Mouse (Mus musculus) cerebellum, adult 11 months (tissue): ENCODE measurements around the gene Crip1.

Experiments
- DNase-seq: peaks from one replicate; pipeline ENCODE4 v3.0.0; 2022

Gene Crip1

GRCm38 (mm10) chr12:113132567-113132966 lies 13.5 kb upstream of the Crip1 start:
- no peak for DNase-seq

GRCm38 (mm10) chr12:113133260-113133659 lies 12.9 kb upstream of the Crip1 start:
- no peak for DNase-seq

- no peak for DNase-seq
These were observed 12.2 kb upstream of the Crip1 start for GRCm38 (mm10) chr12:113133861-113134403.

- no peak for DNase-seq
These were observed 11.6 kb upstream of the Crip1 start for GRCm38 (mm10) chr12:113134502-113134901.

- no peak for DNase-seq
These were observed 10.7 kb upstream of the Crip1 start for GRCm38 (mm10) chr12:113135401-113135800.

GRCm38 (mm10) chr12:113136492-113137020 lies 9.6 kb upstream of the Crip1 start:
- no peak for DNase-seq

- DNase-seq, result no peak
These were observed 8.6 kb upstream of the Crip1 start for GRCm38 (mm10) chr12:113137260-113138213.

GRCm38 (mm10) chr12:113138291-113138690 lies 7.8 kb upstream of the Crip1 start:
- no peak for DNase-seq

- no peak for DNase-seq
These were observed 6.9 kb upstream of the Crip1 start for GRCm38 (mm10) chr12:113138901-113139864.

GRCm38 (mm10) chr12:113139908-113140615 lies 6.1 kb upstream of the Crip1 start, which contains the start of gene Crip2:
Gene Crip2, plus strand, starts transcription at chr12:113140236.
- DNase-seq, result peak; percentile 43

GRCm38 (mm10) chr12:113140616-113141411 lies 5.3 kb upstream of the Crip1 start:
- no peak for DNase-seq

GRCm38 (mm10) chr12:113141531-113141973 lies 4.6 kb upstream of the Crip1 start:
- no peak for DNase-seq

- no peak for DNase-seq
These were observed 3.8 kb upstream of the Crip1 start for GRCm38 (mm10) chr12:113142021-113142975.

GRCm38 (mm10) chr12:113143164-113143563 lies 3.0 kb upstream of the Crip1 start:
- no peak for DNase-seq

- DNase-seq, result no peak
These were observed 1.9 kb upstream of the Crip1 start for GRCm38 (mm10) chr12:113144001-113144756.

- no peak for DNase-seq
These were observed 1.2 kb upstream of the Crip1 start for GRCm38 (mm10) chr12:113144886-113145285.

- DNase-seq, result no peak
These were observed 525 bp upstream of the Crip1 start for GRCm38 (mm10) chr12:113145591-113145990.

- peak; percentile 69 for DNase-seq
These were observed 1.4 kb downstream of the Crip1 start for GRCm38 (mm10) chr12:113147481-113147880.
